Mouse (Mus musculus) midbrain, embryonic 14.5 days (tissue): ENCODE results near the gene Mov10. TPM values are rescaled to one million over a fixed set of nuclear protein-coding genes. Genes with fewer than 3 reads are reported as not detected.

Experiments used
- polyA plus RNA-seq: library from polyadenylated mRNA; unstranded; fragments of >200 nt; fragmentation: Nextera tagmentation; extraction: Ambion mirVana; gene quantifications from 2 replicates; pipeline ENCODE4 v1.2.1, GENCODE M21; 2014

Mov10 gene
- polyA plus RNA-seq, 1 experiment from 2014 or later, result 6.6 TPM

Other genes with a start within 250 kb of the Mov10 start
- gene Slc16a1, start 179.9 kb downstream of the Mov10 start, polyA plus RNA-seq, result 7.4 and 8.9 TPM in 2 replicates
- 0.50 and 0.68 TPM in 2 replicates for gene Ppm1j, start 37.5 kb downstream of the Mov10 start, polyA plus RNA-seq
- 0.05 TPM in 1 of 2 replicates, not detected in the other for gene Fam19a3, start 36.7 kb downstream of the Mov10 start, polyA plus RNA-seq
- 30.9 and 40.2 TPM in 2 replicates for gene Rhoc, start 30.2 kb downstream of the Mov10 start, polyA plus RNA-seq
- gene St7l, start 45.4 kb upstream of the Mov10 start, polyA plus RNA-seq, result 34.4 and 40.1 TPM in 2 replicates
- 144 and 213 TPM in 2 replicates for gene Capza1, start 45.9 kb upstream of the Mov10 start, polyA plus RNA-seq
- 0.65 and 0.93 TPM in 2 replicates for gene Wnt2b, start 143.4 kb upstream of the Mov10 start, polyA plus RNA-seq
- gene Cttnbp2nl, start 234.6 kb upstream of the Mov10 start, polyA plus RNA-seq, result 36.5 and 59.7 TPM in 2 replicates
- gene 4930564D02Rik, start 248.3 kb upstream of the Mov10 start, polyA plus RNA-seq, result not detected in 2 replicates